Comparison of ENCODE assay signal across 8 mouse cellular contexts in the genomic region with DNA sequence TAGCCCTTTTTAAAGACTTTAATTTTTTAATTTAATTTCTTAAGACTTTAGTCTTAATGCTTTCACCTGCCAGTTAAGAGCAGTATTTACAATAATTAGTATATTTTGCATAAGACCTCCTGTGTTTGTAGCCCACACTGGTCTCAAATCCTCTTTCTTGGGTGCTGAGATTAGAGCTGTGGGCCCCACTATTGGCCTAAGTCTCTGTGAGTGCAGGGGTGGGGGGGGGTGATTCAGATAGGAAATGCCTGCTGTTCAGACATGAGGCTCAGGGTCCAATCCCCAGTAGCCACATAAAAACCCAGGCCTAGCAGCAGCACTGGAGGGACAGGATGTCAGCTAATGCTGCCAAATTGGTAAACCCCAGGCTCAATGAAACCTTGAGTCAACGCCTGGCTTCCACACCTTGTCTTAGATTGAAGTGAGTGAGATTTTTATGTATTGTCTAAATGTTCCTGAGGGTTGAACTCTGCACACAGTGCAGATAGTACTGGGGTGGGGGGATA. TPM values are rescaled to one million over a fixed set of nuclear protein-coding genes. Genes with fewer than 3 reads are reported as not detected.
DNase-seq lines count a peak whose midpoint lies in the region; ATAC-seq lines count a peak whose summit lies in the region.

No protein-coding gene starts in this region.

- intact Hi-C loops in heart, postnatal 36 days (cut with DNase I), result loop anchor here (10.0 kb wide), 1 partner anchor 664 kb away; no protein-coding TSS in a partner anchor

- 60% methylated on average over 1 of the region's 1 CpGs for WGBS in heart, embryonic 13.5 days
- 75% methylated on average over 1 of the region's 1 CpGs for WGBS in midbrain, embryonic 12.5 days
- WGBS in midbrain, embryonic 14.5 days, result 90% methylated on average over 1 of the region's 1 CpGs
- WGBS in hindbrain, embryonic 15.5 days, result 83% methylated on average over 1 of the region's 1 CpGs
- 65% methylated on average over 1 of the region's 1 CpGs for WGBS in neural tube, embryonic 14.5 days

- H3K27me3 ChIP-seq in heart, embryonic 13.5 days (replicated peaks), result no peaks in the 10 kb centered on the region
- H3K27me3 ChIP-seq in midbrain, embryonic 12.5 days, result no peaks in the 10 kb centered on the region
- no peaks in the 10 kb centered on the region for H3K27me3 ChIP-seq in midbrain, embryonic 14.5 days (ENCODE audit: control insufficient read depth, insufficient read depth, low read length)
- H3K27me3 ChIP-seq in hindbrain, embryonic 15.5 days, result no peaks in the 10 kb centered on the region
- no peaks in the 10 kb centered on the region for H3K27me3 ChIP-seq in neural tube, embryonic 14.5 days (ENCODE audit: control insufficient read depth, insufficient read depth, low read length)

- H3K9ac ChIP-seq in heart, embryonic 13.5 days, result peak overlapping the region; percentile 54
- no peak overlapping the region for H3K9ac ChIP-seq in midbrain, embryonic 12.5 days (replicated peaks)
- H3K9ac ChIP-seq in midbrain, embryonic 14.5 days (replicated peaks; ENCODE audit: low read length), result no peak overlapping the region
- no peak overlapping the region for H3K9ac ChIP-seq in hindbrain, embryonic 15.5 days
- no peak overlapping the region for H3K9ac ChIP-seq in neural tube, embryonic 14.5 days (replicated peaks; ENCODE audit: low read depth, low read length)

- H3K9me3 ChIP-seq in heart, embryonic 13.5 days, result no peaks in the 10 kb centered on the region
- no peaks in the 10 kb centered on the region for H3K9me3 ChIP-seq in midbrain, embryonic 12.5 days
- H3K9me3 ChIP-seq in midbrain, embryonic 14.5 days (ENCODE audit: control insufficient read depth, low read length), result no peaks in the 10 kb centered on the region
- no peaks in the 10 kb centered on the region for H3K9me3 ChIP-seq in hindbrain, embryonic 15.5 days
- H3K9me3 ChIP-seq in neural tube, embryonic 14.5 days (ENCODE audit: control insufficient read depth, low read length), result no peaks in the 10 kb centered on the region

- DNase-seq in heart, postnatal 36 days, result no peak
- no peak for DNase-seq in midbrain, embryonic 14.5 days
- no peak for DNase-seq in adrenal gland, postnatal 36 days

- peak overlapping the region; percentile 29 for H3K4me3 ChIP-seq in heart, embryonic 13.5 days
- no peak overlapping the region for H3K4me3 ChIP-seq in midbrain, embryonic 12.5 days
- H3K4me3 ChIP-seq in midbrain, embryonic 14.5 days (replicated peaks; ENCODE audit: low read depth, low read length), result no peak overlapping the region
- H3K4me3 ChIP-seq in hindbrain, embryonic 15.5 days, result no peak overlapping the region
- H3K4me3 ChIP-seq in neural tube, embryonic 14.5 days (ENCODE audit: low read depth, low read length), result no peak overlapping the region

- H3K4me2 ChIP-seq in heart, embryonic 13.5 days, result peak overlapping the region; percentile 50
- peak overlapping the region; percentile 63; the same call in 1 of the 2 replicates for H3K4me2 ChIP-seq in midbrain, embryonic 12.5 days (replicated peaks)
- H3K4me2 ChIP-seq in midbrain, embryonic 14.5 days (ENCODE audit: low read length), result no peak overlapping the region
- peak overlapping the region; percentile 11; the same call in 1 of the 2 replicates for H3K4me2 ChIP-seq in hindbrain, embryonic 15.5 days
- peak overlapping the region; percentile 88; the same call in 1 of the 2 replicates for H3K4me2 ChIP-seq in neural tube, embryonic 14.5 days (ENCODE audit: low read depth, low read length)

- peaks cover 71% of the 10 kb centered on the region for H3K4me1 ChIP-seq in heart, embryonic 13.5 days
- peaks cover 41% of the 10 kb centered on the region for H3K4me1 ChIP-seq in midbrain, embryonic 12.5 days
- peaks cover 28% of the 10 kb centered on the region for H3K4me1 ChIP-seq in midbrain, embryonic 14.5 days (ENCODE audit: control insufficient read depth, insufficient read depth, low read length)
- H3K4me1 ChIP-seq in hindbrain, embryonic 15.5 days (replicated peaks), result peaks cover 61% of the 10 kb centered on the region
- peaks cover 30% of the 10 kb centered on the region for H3K4me1 ChIP-seq in neural tube, embryonic 14.5 days (ENCODE audit: control insufficient read depth, insufficient read depth, low read length)

- H3K36me3 ChIP-seq in heart, embryonic 13.5 days, result peaks cover 65% of the 10 kb centered on the region
- peaks cover 50% of the 10 kb centered on the region for H3K36me3 ChIP-seq in midbrain, embryonic 12.5 days
- peaks cover 49% of the 10 kb centered on the region for H3K36me3 ChIP-seq in midbrain, embryonic 14.5 days (ENCODE audit: control insufficient read depth, insufficient read depth, low read length)
- peaks cover 38% of the 10 kb centered on the region for H3K36me3 ChIP-seq in hindbrain, embryonic 15.5 days
- peaks cover 30% of the 10 kb centered on the region for H3K36me3 ChIP-seq in neural tube, embryonic 14.5 days (ENCODE audit: control insufficient read depth, insufficient read depth, low read length)

- no peak overlapping the region for H3K27ac ChIP-seq in heart, embryonic 13.5 days (replicated peaks)
- H3K27ac ChIP-seq in midbrain, embryonic 12.5 days (replicated peaks), result no peak overlapping the region
- H3K27ac ChIP-seq in midbrain, embryonic 14.5 days (replicated peaks; ENCODE audit: low read depth, low read length), result no peak overlapping the region
- no peak overlapping the region for H3K27ac ChIP-seq in hindbrain, embryonic 15.5 days (replicated peaks)
- no peak overlapping the region for H3K27ac ChIP-seq in neural tube, embryonic 14.5 days (ENCODE audit: low read depth, low read length)

- no peak for ATAC-seq in heart, embryonic 13.5 days (ENCODE audit: extremely low read depth, insufficient number of reproducible peaks, low FRiP score, low TSS enrichment)
- ATAC-seq in midbrain, embryonic 12.5 days (ENCODE audit: low FRiP score, low read depth), result no peak
- no peak for ATAC-seq in midbrain, embryonic 14.5 days (ENCODE audit: low FRiP score, low TSS enrichment)
- no peak for ATAC-seq in hindbrain, embryonic 15.5 days (ENCODE audit: low FRiP score, low read depth)
- no peak for ATAC-seq in neural tube, embryonic 14.5 days (ENCODE audit: low read depth)
- ATAC-seq in erythroid progenitor cell, adult 5-6 weeks (replicated peaks; ENCODE audit: low FRiP score, poor library complexity, severe bottlenecking), result no peak

RNA-seq across cellular contexts. Expression of gene Eno1, which starts 3.9 kb away (rescaled TPM):
- 1,911 and 2,064 TPM in 2 replicates for polyA plus RNA-seq in heart, embryonic 13.5 days (2015; fragmentation: Nextera tagmentation; extraction: Ambion mirVana)
- total RNA-seq in heart, postnatal 36 days (2021), result 100 to 1,000 TPM; 106 to 108 TPM
- polyA plus RNA-seq in midbrain, embryonic 12.5 days (2016; fragmentation: Nextera tagmentation; extraction: Ambion mirVana), result 1,057 and 1,083 TPM in 2 replicates
- 935 and 972 TPM in 2 replicates for polyA plus RNA-seq in midbrain, embryonic 14.5 days (2014; fragmentation: Nextera tagmentation; extraction: Ambion mirVana)
- 1,126 and 1,158 TPM in 2 replicates for polyA plus RNA-seq in hindbrain, embryonic 15.5 days (2015; fragmentation: Nextera tagmentation; extraction: Ambion mirVana)
- polyA plus RNA-seq in neural tube, embryonic 14.5 days (2014; fragmentation: Nextera tagmentation; extraction: Ambion mirVana), result 974 and 1,050 TPM in 2 replicates
- total RNA-seq in erythroid progenitor cell, adult 5-6 weeks (2015; ENCODE audit: low replicate concordance), result 79.6 and 121 TPM in 2 replicates
- 21.2 and 44.2 TPM in 2 replicates for total RNA-seq in erythroid progenitor cell, adult 5-6 weeks (2017; ENCODE audit: low replicate concordance)
- total RNA-seq in adrenal gland, postnatal 36 days (2021), result 100 to 1,000 TPM; 468 to 482 TPM

RNA-seq across cellular contexts. Expression of gene Car6, which starts 39.3 kb away (rescaled TPM):
- not detected in 2 replicates for polyA plus RNA-seq in heart, embryonic 13.5 days (2015; fragmentation: Nextera tagmentation; extraction: Ambion mirVana)
- total RNA-seq in heart, postnatal 36 days (2021), result not detected
- polyA plus RNA-seq in midbrain, embryonic 12.5 days (2016; fragmentation: Nextera tagmentation; extraction: Ambion mirVana), result not detected in 2 replicates
- 0.32 TPM in 1 of 2 replicates, not detected in the other for polyA plus RNA-seq in midbrain, embryonic 14.5 days (2014; fragmentation: Nextera tagmentation; extraction: Ambion mirVana)
- polyA plus RNA-seq in hindbrain, embryonic 15.5 days (2015; fragmentation: Nextera tagmentation; extraction: Ambion mirVana), result not detected in 2 replicates
- not detected in 2 replicates for polyA plus RNA-seq in neural tube, embryonic 14.5 days (2014; fragmentation: Nextera tagmentation; extraction: Ambion mirVana)
- total RNA-seq in erythroid progenitor cell, adult 5-6 weeks (2015; ENCODE audit: low replicate concordance), result not detected in 2 replicates
- not detected in 2 replicates for total RNA-seq in erythroid progenitor cell, adult 5-6 weeks (2017; ENCODE audit: low replicate concordance)
- 1 to 10 TPM in 1 of 2 experiments, under 1 TPM in 1; 0.79 to 1.6 TPM for total RNA-seq in adrenal gland, postnatal 36 days (2021)

RNA-seq across cellular contexts. Expression of gene Rere, which starts 41.0 kb away (rescaled TPM):
- polyA plus RNA-seq in heart, embryonic 13.5 days (2015; fragmentation: Nextera tagmentation; extraction: Ambion mirVana), result 18.1 and 19.9 TPM in 2 replicates
- total RNA-seq in heart, postnatal 36 days (2021), result 10 to 100 TPM; 51.5 to 52.0 TPM
- 50.7 and 59.1 TPM in 2 replicates for polyA plus RNA-seq in midbrain, embryonic 12.5 days (2016; fragmentation: Nextera tagmentation; extraction: Ambion mirVana)
- polyA plus RNA-seq in midbrain, embryonic 14.5 days (2014; fragmentation: Nextera tagmentation; extraction: Ambion mirVana), result 37.6 and 48.6 TPM in 2 replicates
- polyA plus RNA-seq in hindbrain, embryonic 15.5 days (2015; fragmentation: Nextera tagmentation; extraction: Ambion mirVana), result 32.5 and 33.8 TPM in 2 replicates
- 50.5 and 50.7 TPM in 2 replicates for polyA plus RNA-seq in neural tube, embryonic 14.5 days (2014; fragmentation: Nextera tagmentation; extraction: Ambion mirVana)
- total RNA-seq in erythroid progenitor cell, adult 5-6 weeks (2015; ENCODE audit: low replicate concordance), result 24.9 and 31.0 TPM in 2 replicates
- total RNA-seq in erythroid progenitor cell, adult 5-6 weeks (2017; ENCODE audit: low replicate concordance), result 5.5 and 9.8 TPM in 2 replicates
- total RNA-seq in adrenal gland, postnatal 36 days (2021), result 100 to 1,000 TPM; 114 to 116 TPM
